Mouse (Mus musculus): ENCODE measurements at regions not wholly inside any gene's neighbourhood (a gene's known extent, or its start where the extent isn't known, plus 50 kb on each side); places are given as distances from the start of the nearest gene placed in this dataset.

GRCm38 (mm10) chr2:135541058-135541457 is 117.8 kb upstream of the Plcb4 start:
- TF ChIP-seq CTCF (IDR thresholded peaks at IDR 0.05), result no peak
- no peak for TF ChIP-seq EP300 (IDR thresholded peaks at IDR 0.05)

Data from lung, postnatal 0 days (tissue).